Mouse (Mus musculus): ENCODE data around the gene Itih4.

DNA sequence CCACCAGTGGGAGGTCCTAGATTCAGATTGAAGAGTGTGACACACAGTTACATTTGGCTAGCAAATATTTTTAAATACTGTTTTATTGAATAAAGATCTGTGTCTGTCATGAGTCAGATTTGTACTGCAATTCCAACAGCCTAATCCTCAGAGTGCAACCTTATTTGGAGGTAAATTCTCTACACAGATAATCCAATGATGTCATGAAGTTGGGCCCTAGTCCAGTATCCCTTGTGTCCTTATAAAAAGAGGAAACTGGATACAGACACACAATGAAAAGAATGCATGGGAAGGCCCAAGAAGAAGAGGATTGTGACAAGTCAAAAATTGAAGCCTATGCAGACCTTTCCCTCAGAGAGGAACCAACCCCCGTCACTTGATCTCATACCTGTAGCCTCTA is 30.2 kb downstream of the Itih4 start:
- TF ChIP-seq GATA1 (IDR thresholded peaks at IDR 0.05; ENCODE audit: borderline replicate concordance, low read length) (no peak), FLI1 (IDR thresholded peaks at IDR 0.05; ENCODE audit: low read length) (no peak)

Data from megakaryocyte, embryonic 14.5 days (primary cell).